In genomic region chr15:83444425-83444824, GRCm38 (mm10) we compare ENCODE assay signal across 10 mouse cellular contexts. TPM values are rescaled to one million over a fixed set of nuclear protein-coding genes. Genes with fewer than 3 reads are reported as not detected.
A peak's percentile ranks its signal among the peaks of the same experiment; 100 is the strongest.
DNase-seq lines count a peak whose midpoint lies in the region; ATAC-seq and TF ChIP-seq lines count a peak whose summit lies in the region.
"Had no signal": no experiment of that assay in that cellular context is flagged by ENCODE, and none has a peak within 500 bp of the region (broad histone marks: within the 10 kb centered on the region; RNA-seq: fewer than 3 reads in every experiment).

No protein-coding gene starts in this region.

- TF ChIP-seq CTCF in gastrocnemius, adult 2 months (IDR thresholded peaks at IDR 0.05) = no peak
- TF ChIP-seq CTCF in liver, postnatal 0 days (IDR thresholded peaks at IDR 0.05; ENCODE audit: low read depth) = no peak

- H3K4me1 ChIP-seq in liver, postnatal 0 days (ENCODE audit: insufficient read depth) = peaks cover 82% of the 10 kb centered on the region
- H3K4me1 ChIP-seq in hindbrain, embryonic 14.5 days (replicated peaks; ENCODE audit: control insufficient read depth, insufficient read depth, low read length) = 0 out of 2 replicates have a peak, but pooled peaks cover 5% of the 10 kb centered on the region

- intact Hi-C loops in gastrocnemius, adult 2 months (cut with DNase I) = no loop called here

- H3K27me3 ChIP-seq in liver, postnatal 0 days (ENCODE audit: insufficient read depth, low read length) = no peaks in the 10 kb centered on the region
- H3K27me3 ChIP-seq in hindbrain, embryonic 14.5 days (ENCODE audit: control insufficient read depth, insufficient read depth, low read length) = no peaks in the 10 kb centered on the region
- H3K27me3 ChIP-seq: forebrain, embryonic 12.5 days had no signal

- no peak for DNase-seq in gastrocnemius, adult 2 months
- DNase-seq in gastrocnemius, postnatal 4 days (ENCODE audit: low spot score in 2 of 2) = no peak
- peak; percentile 14 for DNase-seq in embryo, embryonic 10.5 days (ENCODE audit: low spot score)
- DNase-seq in kidney, adult 8-10 months = peak; percentile 84 to 88
- DNase-seq in liver, postnatal 0 days = no peak
- no peak for DNase-seq in hindbrain, embryonic 14.5 days (ENCODE audit: low spot score)
- DNase-seq in frontal cortex, postnatal 36 days (ENCODE audit: low spot score in 2 of 2) = no peak
- DNase-seq: cerebellum, postnatal 14 days had no signal

- WGBS in liver, postnatal 0 days (ENCODE audit: insufficient replicate concordance) = 59% methylated on average over 6 of the region's 6 CpGs
- WGBS in hindbrain, embryonic 14.5 days = 84% methylated on average over 6 of the region's 6 CpGs

- H3K4me2 ChIP-seq in liver, postnatal 0 days (ENCODE audit: low read depth, low read length) = peak overlapping the region; percentile 20; the same call in 1 of the 2 replicates
- no peak overlapping the region for H3K4me2 ChIP-seq in hindbrain, embryonic 14.5 days (replicated peaks)
- H3K4me2 ChIP-seq: forebrain, embryonic 12.5 days had no signal

- H3K4me3 ChIP-seq in gastrocnemius, adult 2 months = no peak overlapping the region
- no peak overlapping the region for H3K4me3 ChIP-seq in liver, postnatal 0 days (ENCODE audit: low read depth, low read length)
- H3K4me3 ChIP-seq in hindbrain, embryonic 14.5 days (replicated peaks; ENCODE audit: low read length) = no peak overlapping the region
- H3K4me3 ChIP-seq: forebrain, embryonic 12.5 days had no signal

- H3K36me3 ChIP-seq in liver, postnatal 0 days (replicated peaks; ENCODE audit: insufficient read depth, low read length) = no peaks in the 10 kb centered on the region
- H3K36me3 ChIP-seq in hindbrain, embryonic 14.5 days (replicated peaks; ENCODE audit: control insufficient read depth, insufficient read depth) = no peaks in the 10 kb centered on the region
- H3K36me3 ChIP-seq: forebrain, embryonic 12.5 days had no signal

- no peaks in the 10 kb centered on the region for H3K9me3 ChIP-seq in liver, postnatal 0 days (ENCODE audit: low read length)
- H3K9me3 ChIP-seq in hindbrain, embryonic 14.5 days (ENCODE audit: control insufficient read depth, low read length) = no peaks in the 10 kb centered on the region
- H3K9me3 ChIP-seq: forebrain, embryonic 12.5 days had no signal

- ATAC-seq in liver, postnatal 0 days = peak; percentile 30; the same call in 1 of the 2 replicates
- no peak for ATAC-seq in hindbrain, embryonic 14.5 days (ENCODE audit: low FRiP score)
- ATAC-seq in cerebellum, adult (ENCODE audit: insufficient number of reproducible peaks, low FRiP score, low TSS enrichment) = no peak

- no peak overlapping the region for H3K9ac ChIP-seq in liver, postnatal 0 days (replicated peaks)
- H3K9ac ChIP-seq in hindbrain, embryonic 14.5 days = no peak overlapping the region
- H3K9ac ChIP-seq: forebrain, embryonic 12.5 days had no signal

- peak overlapping the region; percentile 49; the same call in 1 of the 2 replicates for H3K27ac ChIP-seq in gastrocnemius, adult 2 months
- peak overlapping the region; percentile 48; the same call in 1 of the 2 replicates for H3K27ac ChIP-seq in liver, postnatal 0 days (ENCODE audit: low read depth)
- no peak overlapping the region for H3K27ac ChIP-seq in hindbrain, embryonic 14.5 days
- H3K27ac ChIP-seq: forebrain, embryonic 12.5 days had no signal

- no peak for TF ChIP-seq EP300 in liver, postnatal 0 days (IDR thresholded peaks at IDR 0.05; ENCODE audit: low read depth)

RNA-seq across cellular contexts. Expression of gene Pacsin2, which starts 20.0 kb away (rescaled TPM):
- 10 to 100 TPM; 43.7 to 70.1 TPM for total RNA-seq in gastrocnemius, adult 2 months (2021)
- 10 to 100 TPM; 62.7 to 66.9 TPM for total RNA-seq in gastrocnemius, postnatal 4 days (2021)
- polyA plus RNA-seq in liver, postnatal 0 days (2015; fragmentation: Nextera tagmentation; extraction: Ambion mirVana) = 20.6 and 24.3 TPM in 2 replicates
- polyA plus RNA-seq in hindbrain, embryonic 14.5 days (2014; fragmentation: Nextera tagmentation; extraction: Ambion mirVana) = 20.5 and 21.5 TPM in 2 replicates

Comparison
In these comparisons a context has a peak if more than half of its experiments do, and no peak if none do; other contexts are left out.
1. DNase-seq: peak in embryo, embryonic 10.5 days (single experiment) and kidney, adult 8-10 months (2 of 2); none in gastrocnemius, adult 2 months (single experiment), gastrocnemius, postnatal 4 days (0 of 2), liver, postnatal 0 days (single experiment), hindbrain, embryonic 14.5 days (single experiment) and frontal cortex, postnatal 36 days (0 of 2).